Mouse (Mus musculus): ENCODE data around the gene Ndc1. TPM values are rescaled to one million over a fixed set of nuclear protein-coding genes. Genes with fewer than 3 reads are reported as not detected.
A peak's percentile ranks its signal among the peaks of the same experiment; 100 is the strongest.

Ndc1 gene
- total RNA-seq, 2 experiments from 2014 or later: 7.4 to 9.1 TPM

GRCm38 (mm10) chr4:107436476-107436875 lies 68.9 kb downstream of the Ndc1 start:
- no peak for DNase-seq

GRCm38 (mm10) chr4:107438741-107439140 lies 71.2 kb downstream of the Ndc1 start:
- no peak for DNase-seq

More at GRCm38 (mm10) chr4:107436476-107436875, 68.9 kb downstream of the Ndc1 start:
- intact Hi-C loops (cut with DNase I): no loop called here

GRCm38 (mm10) chr4:107440306-107440705 lies 72.7 kb downstream of the Ndc1 start:
- no peak for DNase-seq
- intact Hi-C loops (cut with DNase I): no loop called here

More at GRCm38 (mm10) chr4:107438741-107439140, 71.2 kb downstream of the Ndc1 start:
- intact Hi-C loops (cut with DNase I): no loop called here

- intact Hi-C loops (cut with DNase I): no loop called here
- no peak for DNase-seq
Measured at GRCm38 (mm10) chr4:107442288-107442687, 74.7 kb downstream of the Ndc1 start.

- no peak for DNase-seq
- intact Hi-C loops (cut with DNase I): no loop called here
Measured at GRCm38 (mm10) chr4:107442891-107443483, 75.4 kb downstream of the Ndc1 start.

GRCm38 (mm10) chr4:107443621-107444020 lies 76.0 kb downstream of the Ndc1 start:
- intact Hi-C loops (cut with DNase I): no loop called here
- DNase-seq: no peak

GRCm38 (mm10) chr4:107448481-107448880 lies 80.9 kb downstream of the Ndc1 start:
- intact Hi-C loops (cut with DNase I): no loop called here
- DNase-seq: no peak

GRCm38 (mm10) chr4:107449519-107449918 lies 81.9 kb downstream of the Ndc1 start:
- intact Hi-C loops (cut with DNase I): no loop called here
- DNase-seq: no peak

- intact Hi-C loops (cut with DNase I): loop anchor here (2.0 kb wide), 1 partner anchor 32 kb away; no protein-coding TSS in a partner anchor
- DNase-seq: no peak
Measured at GRCm38 (mm10) chr4:107452266-107453015, 84.9 kb downstream of the Ndc1 start.

- intact Hi-C loops (cut with DNase I): loop anchor here (2.0 kb wide), 1 partner anchor 33 kb away; no protein-coding TSS in a partner anchor
- peak; percentile 73 to 78 for DNase-seq
Measured at GRCm38 (mm10) chr4:107453141-107453984, 85.8 kb downstream of the Ndc1 start.

GRCm38 (mm10) chr4:107457602-107458001 lies 90.0 kb downstream of the Ndc1 start:
- intact Hi-C loops (cut with DNase I): no loop called here
- DNase-seq: no peak

GRCm38 (mm10) chr4:107458907-107459306 lies 91.3 kb downstream of the Ndc1 start:
- intact Hi-C loops (cut with DNase I): no loop called here
- no peak for DNase-seq

- no peak for DNase-seq
- intact Hi-C loops (cut with DNase I): no loop called here
Measured at GRCm38 (mm10) chr4:107459461-107459860, 91.9 kb downstream of the Ndc1 start.

- intact Hi-C loops (cut with DNase I): no loop called here
- DNase-seq: no peak
Measured at GRCm38 (mm10) chr4:107460468-107460867, 92.9 kb downstream of the Ndc1 start.

Small RNA genes lying within 50 kb of the gene (microRNA-seq; reads per million reads assigned to microRNA genes)
- gene Gm24804: 0 reads per million in 2 experiments

Other genes starting within 250 kb of the Ndc1 start
- gene Tmem59, start 189.4 kb upstream of the Ndc1 start, total RNA-seq (2021): 10 to 100 TPM; 68.4 to 77.1 TPM
- 10 to 100 TPM in 1 of 2 experiments, 1 to 10 TPM in 1; 9.6 to 10.4 TPM for gene Tceanc2, start 188.7 kb upstream of the Ndc1 start, total RNA-seq (2021)
- not detected for gene Ldlrad1, start 158.6 kb upstream of the Ndc1 start, total RNA-seq (2021)
- 1 to 10 TPM; 7.0 to 7.8 TPM for gene Lrrc42, start 114.3 kb upstream of the Ndc1 start, total RNA-seq (2021)
- gene Hspb11, start 114.2 kb upstream of the Ndc1 start, total RNA-seq (2021): 10 to 100 TPM; 10.4 to 10.6 TPM
- not detected for gene Dio1, start 60.6 kb upstream of the Ndc1 start, total RNA-seq (2021)
- gene Yipf1, start 53.4 kb upstream of the Ndc1 start, total RNA-seq (2021): 1 to 10 TPM; 7.6 to 8.3 TPM
- gene Glis1, start 66.8 kb downstream of the Ndc1 start, total RNA-seq (2021): under 1 TPM; 0.20 to 0.23 TPM

Measured in gastrocnemius, postnatal 36 days (tissue).